Mouse (Mus musculus) testis, adult 2 months (tissue): ENCODE data around the gene Ncapd3. TPM values are rescaled to one million over a fixed set of nuclear protein-coding genes. Genes with fewer than 3 reads are reported as not detected.

Source experiments
- H3K27ac ChIP-seq: fragments of 200-500 bp; 2 replicates; pipeline ENCODE4 v1.5.1; 2012; ENCODE audit warnings: low read depth, low read length; ENCODE audit not compliant: control insufficient read depth, insufficient read depth
- H3K27me3 ChIP-seq: fragments of 200-500 bp; 2 replicates; pipeline ENCODE4 v1.6.1; 2012; ENCODE audit warnings: mild to moderate bottlenecking, low read length, moderate library complexity; ENCODE audit not compliant: control insufficient read depth, insufficient read depth
- H3K36me3 ChIP-seq: fragments of 200-500 bp; 2 replicates; pipeline ENCODE4 v1.6.1; 2012; ENCODE audit warnings: mild to moderate bottlenecking, low read length; ENCODE audit not compliant: control insufficient read depth, insufficient read depth
- H3K4me1 ChIP-seq: fragments of 200-500 bp; 2 replicates; pipeline ENCODE4 v1.6.1; 2012; ENCODE audit warnings: low read length; ENCODE audit not compliant: control insufficient read depth, insufficient read depth
- H3K4me3 ChIP-seq: fragments of 200-500 bp; 2 replicates; pipeline ENCODE4 v1.5.1; 2012; ENCODE audit warnings: low read depth, mild to moderate bottlenecking, low read length, moderate library complexity, mixed read lengths; ENCODE audit not compliant: control insufficient read depth
- CTCF ChIP-seq: fragments of 200-500 bp; IDR thresholded peaks from 2 replicates; pipeline ENCODE4 v1.5.1; 2012; ENCODE audit warnings: low read depth, mild to moderate bottlenecking, inconsistent platforms, low read length, moderate library complexity; ENCODE audit not compliant: control insufficient read depth, insufficient read depth, insufficient replicate concordance
- POLR2A ChIP-seq: fragments of 200-500 bp; IDR thresholded peaks from 2 replicates; pipeline ENCODE4 v1.6.1; 2012; ENCODE audit warnings: low read depth, mild to moderate bottlenecking, inconsistent platforms, low read length, moderate library complexity; ENCODE audit not compliant: control insufficient read depth
- polyA plus RNA-seq: library from polyadenylated mRNA; depleted of rRNA; stranded (reverse); fragments of >200 nt; gene quantifications from 2 replicates; pipeline ENCODE4 v1.2.3, GENCODE M21; 2012; rRNA removed

The Ncapd3 gene
- polyA plus RNA-seq: 15.3 and 16.4 TPM in 2 replicates

- TF ChIP-seq CTCF (no peak), POLR2A (peak; percentile 65; the same call in 1 of the 2 replicates)
- Histone ChIP-seq H3K27ac (peak within 1 kb of the TSS; percentile 96), H3K36me3 (no peaks in the 10 kb centered on the region), H3K27me3 (no peaks in the 10 kb centered on the region), H3K4me3 (peak within 1 kb of the TSS; percentile 91), H3K4me1 (peaks cover 7% of the 10 kb centered on the region)
Observed at GRCm38 (mm10) chr9:27029828-27030762, at the start of gene Ncapd3, which contains the start of gene Vps26b. Gene Ncapd3, plus strand, starts transcription at chr9:27030175. Gene Vps26b, minus strand, starts transcription at chr9:27030065.

GRCm38 (mm10) chr9:26985090-26985613, 44.8 kb upstream of the Ncapd3 start:
- no peak overlapping the region for H3K4me3 ChIP-seq
- H3K27ac ChIP-seq: no peak overlapping the region
- no peaks in the 10 kb centered on the region for H3K27me3 ChIP-seq
- H3K4me1 ChIP-seq: no peaks in the 10 kb centered on the region
- H3K36me3 ChIP-seq: peaks cover 2% of the 10 kb centered on the region; the same call in 1 of the 2 replicates
- no peak for TF ChIP-seq CTCF
- TF ChIP-seq POLR2A: no peak

GRCm38 (mm10) chr9:26985668-26986277, 44.2 kb upstream of the Ncapd3 start:
- Histone ChIP-seq H3K27me3 (no peaks in the 10 kb centered on the region), H3K27ac (no peak overlapping the region), H3K4me1 (no peaks in the 10 kb centered on the region), H3K4me3 (no peak overlapping the region), H3K36me3 (peaks cover 2% of the 10 kb centered on the region; the same call in 1 of the 2 replicates)
- TF ChIP-seq CTCF: no peak
- TF ChIP-seq POLR2A: no peak

GRCm38 (mm10) chr9:26990181-26990580, 39.8 kb upstream of the Ncapd3 start:
- Histone ChIP-seq H3K36me3 (no peaks in the 10 kb centered on the region), H3K4me1 (no peaks in the 10 kb centered on the region), H3K27ac (no peak overlapping the region), H3K4me3 (no peak overlapping the region), H3K27me3 (no peaks in the 10 kb centered on the region)
- no peak for TF ChIP-seq CTCF

GRCm38 (mm10) chr9:26993118-26993517, 36.9 kb upstream of the Ncapd3 start:
- TF ChIP-seq CTCF (no peak), POLR2A (no peak)
- no peak overlapping the region for H3K4me3 ChIP-seq
- H3K27ac ChIP-seq: no peak overlapping the region
- H3K27me3 ChIP-seq: no peaks in the 10 kb centered on the region
- H3K36me3 ChIP-seq: no peaks in the 10 kb centered on the region
- no peaks in the 10 kb centered on the region for H3K4me1 ChIP-seq

GRCm38 (mm10) chr9:26993900-26994299, 36.1 kb upstream of the Ncapd3 start:
- H3K4me3 ChIP-seq: no peak overlapping the region
- H3K4me1 ChIP-seq: no peaks in the 10 kb centered on the region
- TF ChIP-seq CTCF (no peak), POLR2A (no peak)
- no peak overlapping the region for H3K27ac ChIP-seq
- H3K36me3 ChIP-seq: no peaks in the 10 kb centered on the region
- no peaks in the 10 kb centered on the region for H3K27me3 ChIP-seq

- Histone ChIP-seq H3K4me3 (no peak overlapping the region), H3K4me1 (no peaks in the 10 kb centered on the region), H3K36me3 (no peaks in the 10 kb centered on the region), H3K27ac (no peak overlapping the region), H3K27me3 (no peaks in the 10 kb centered on the region)
- no peak for TF ChIP-seq CTCF
- no peak for TF ChIP-seq POLR2A
Observed at GRCm38 (mm10) chr9:26997062-26997461, 32.9 kb upstream of the Ncapd3 start.
